Mouse (Mus musculus): Measurements from ENCODE around the gene Pde4b.

The Pde4b gene

DNA sequence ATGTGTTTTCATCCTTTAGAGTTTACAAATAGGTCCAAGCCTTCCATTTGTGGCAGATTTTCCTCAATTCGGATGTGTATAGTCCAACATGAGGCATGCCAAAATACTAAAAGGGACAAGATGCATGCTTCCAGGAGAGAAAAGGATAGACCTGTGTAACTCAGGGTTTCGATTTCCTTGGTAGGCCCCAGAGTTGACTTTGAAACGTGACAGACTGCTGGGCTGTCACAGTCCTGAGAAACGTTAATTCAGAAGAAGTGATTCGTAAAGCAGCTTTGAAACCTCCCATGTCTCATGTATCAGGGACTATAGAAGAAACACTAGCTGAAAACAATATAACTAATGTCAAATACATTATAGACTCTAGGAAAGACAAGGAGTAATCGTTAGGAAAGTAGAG, 495.6 kb downstream of the Pde4b start:
- DNase-seq = no peak

DNA sequence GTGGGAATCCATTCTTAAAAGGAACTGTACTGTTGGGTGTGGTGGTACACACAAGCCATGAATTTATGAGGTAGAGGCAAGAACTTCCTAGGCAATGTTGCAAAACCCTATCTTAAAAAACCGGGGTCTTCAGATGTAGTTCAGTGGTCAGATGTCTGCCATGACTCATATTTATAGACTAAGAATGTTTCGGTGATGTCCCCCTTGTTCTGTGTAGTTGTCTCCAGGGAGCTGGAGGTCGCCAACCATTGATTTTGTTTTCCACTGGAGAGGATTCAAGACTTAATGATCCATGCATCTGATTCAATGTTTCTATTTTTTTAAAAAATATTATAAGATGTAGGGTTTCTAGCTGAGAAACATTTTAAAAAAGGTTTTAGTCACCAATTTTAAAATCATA, 496.1 kb downstream of the Pde4b start:
- DNase-seq = no peak

GRCm38 (mm10) chr4:102584601-102585265, 497.4 kb downstream of the Pde4b start:
- DNase-seq = peak; percentile 84 to 92

DNA sequence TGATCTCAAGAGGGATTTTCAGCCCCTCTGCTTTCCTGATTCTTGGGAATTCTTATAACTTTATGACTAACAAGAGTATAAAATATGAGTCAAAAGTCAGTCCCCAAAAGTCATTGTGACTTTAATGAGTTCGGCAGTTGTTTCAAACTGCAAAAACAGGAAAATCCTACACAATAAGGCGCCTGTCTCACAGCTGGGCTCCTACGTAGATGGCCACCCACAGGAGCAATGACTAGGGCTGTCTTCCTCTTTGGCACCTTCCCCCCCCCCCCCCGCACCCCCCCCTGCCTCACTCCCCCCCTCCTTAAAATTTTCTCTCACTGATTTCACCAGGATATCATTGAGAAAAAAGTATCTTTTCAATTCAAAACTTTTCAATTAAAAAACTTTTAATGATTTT, 498.2 kb downstream of the Pde4b start:
- no peak for DNase-seq

DNA sequence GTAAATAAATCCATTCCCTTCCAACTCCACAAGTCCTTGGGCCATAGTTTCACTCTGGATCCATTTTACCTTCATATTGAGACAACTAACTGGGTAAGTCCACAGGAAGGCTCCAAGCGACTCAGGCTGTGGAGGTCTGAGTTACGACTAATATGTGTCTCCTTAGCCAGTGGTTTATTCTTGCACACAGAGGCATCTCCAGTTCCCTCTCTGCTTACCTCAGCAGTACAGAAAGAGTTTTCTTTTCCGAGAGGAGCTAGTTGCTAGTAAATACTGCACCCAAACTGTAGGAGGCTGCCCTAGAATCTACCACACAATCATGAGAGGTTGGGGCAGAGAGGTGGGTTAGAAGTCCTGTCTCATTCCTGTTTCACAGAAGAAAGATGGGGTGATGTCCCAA, 499.4 kb downstream of the Pde4b start:
- no peak for DNase-seq

DNA sequence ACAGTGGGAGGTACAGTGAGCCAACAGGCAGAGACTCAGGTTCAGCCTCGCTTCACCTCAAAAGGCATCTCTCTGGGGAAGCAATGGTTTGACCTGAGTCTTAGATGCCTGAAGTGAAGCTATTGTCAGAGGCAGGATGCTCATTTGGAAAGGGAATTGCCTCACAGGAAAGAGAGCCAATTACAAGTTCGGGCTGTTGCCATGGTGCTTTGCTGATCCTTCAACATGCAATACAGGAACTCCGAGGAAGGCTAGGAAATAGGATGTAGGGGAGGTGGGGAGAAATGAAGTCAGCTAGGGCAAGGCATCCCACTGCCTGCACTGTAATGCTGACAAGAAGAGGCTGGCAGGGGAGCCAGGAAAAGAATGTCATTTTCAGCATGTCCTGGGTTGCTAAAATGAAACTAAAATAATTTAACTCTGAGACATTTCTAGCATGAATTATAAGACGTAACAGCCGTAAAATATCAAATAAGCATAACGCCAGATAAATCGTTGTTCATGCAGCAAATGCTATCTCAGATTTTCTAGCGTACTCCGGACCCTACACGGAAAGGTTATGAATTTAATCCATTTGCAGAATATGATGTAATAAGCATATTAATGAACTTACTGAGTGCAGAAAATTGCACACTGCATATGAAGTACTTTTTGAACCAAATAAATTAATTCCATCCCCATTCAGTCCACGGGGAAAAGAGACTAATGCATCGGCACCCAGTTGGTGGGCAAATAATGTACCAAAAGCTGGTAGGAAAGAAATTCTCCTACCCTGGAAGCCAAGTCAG, 501.5 kb downstream of the Pde4b start:
- DNase-seq = peak; percentile 47 to 64

GRCm38 (mm10) chr4:102589537-102590031, 502.2 kb downstream of the Pde4b start:
- DNase-seq = peak; percentile 42 to 54

GRCm38 (mm10) chr4:102591798-102592197, 504.5 kb downstream of the Pde4b start:
- DNase-seq = no peak

DNA sequence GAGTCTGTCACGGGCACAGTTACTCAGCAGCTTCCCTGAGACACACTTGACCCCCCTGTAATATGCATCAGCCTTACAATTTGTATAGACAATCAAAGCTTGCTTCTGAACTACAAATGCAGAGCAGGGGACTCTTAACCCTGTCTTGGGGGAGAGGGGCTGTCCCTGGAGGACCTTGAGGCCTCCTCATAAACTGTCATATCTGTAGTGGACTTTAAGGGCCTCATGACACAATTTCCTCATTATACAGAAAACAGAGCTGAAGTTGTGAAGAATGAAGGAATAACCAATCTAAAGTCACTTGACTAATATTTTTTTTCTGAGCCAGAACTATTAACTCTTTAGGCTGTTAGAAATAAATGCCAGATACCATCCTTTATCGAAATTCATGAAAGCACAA, 505.2 kb downstream of the Pde4b start:
- DNase-seq = no peak

- no peak for DNase-seq
These were observed 506.3 kb downstream of the Pde4b start for GRCm38 (mm10) chr4:102593631-102594030.

GRCm38 (mm10) chr4:102594506-102594905, 507.2 kb downstream of the Pde4b start:
- no peak for DNase-seq

- DNase-seq = peak; percentile 28 to 65
These were observed 516.6 kb downstream of the Pde4b start for GRCm38 (mm10) chr4:102603968-102604367.

- no peak for DNase-seq
These were observed 517.9 kb downstream of the Pde4b start for GRCm38 (mm10) chr4:102605231-102605630.

DNA sequence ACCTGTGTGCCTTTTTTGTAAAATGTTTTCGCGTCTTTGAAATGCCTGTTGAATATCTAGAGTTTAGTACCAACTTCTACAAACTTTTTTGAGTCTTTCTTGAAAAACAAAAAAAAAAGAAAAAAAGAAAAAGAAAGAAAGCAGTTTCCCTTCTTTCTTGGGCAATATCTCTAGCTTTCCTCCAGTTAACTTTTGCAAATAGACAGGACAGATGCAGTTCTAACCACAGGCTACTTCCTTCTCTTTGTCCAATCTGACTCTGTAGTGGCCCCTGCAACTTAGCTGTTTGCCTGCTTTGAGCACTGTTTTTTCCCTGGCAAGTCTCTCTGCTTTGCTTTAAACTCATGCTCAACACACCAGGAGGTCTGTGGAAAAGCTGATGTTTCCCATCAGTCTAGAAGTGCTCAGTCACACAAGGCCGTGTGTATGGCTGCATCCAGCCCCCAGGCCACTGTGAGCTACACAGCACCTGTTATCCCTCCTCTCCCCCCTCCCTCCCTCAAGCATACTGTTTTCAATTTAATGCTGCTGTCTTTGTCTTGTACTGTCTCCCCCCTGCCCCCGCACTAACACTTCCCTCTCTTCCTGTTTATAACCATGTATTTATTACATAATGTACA, 518.5 kb downstream of the Pde4b start:
- DNase-seq = no peak

GRCm38 (mm10) chr4:102606825-102607224, 519.5 kb downstream of the Pde4b start:
- DNase-seq = no peak

DNA sequence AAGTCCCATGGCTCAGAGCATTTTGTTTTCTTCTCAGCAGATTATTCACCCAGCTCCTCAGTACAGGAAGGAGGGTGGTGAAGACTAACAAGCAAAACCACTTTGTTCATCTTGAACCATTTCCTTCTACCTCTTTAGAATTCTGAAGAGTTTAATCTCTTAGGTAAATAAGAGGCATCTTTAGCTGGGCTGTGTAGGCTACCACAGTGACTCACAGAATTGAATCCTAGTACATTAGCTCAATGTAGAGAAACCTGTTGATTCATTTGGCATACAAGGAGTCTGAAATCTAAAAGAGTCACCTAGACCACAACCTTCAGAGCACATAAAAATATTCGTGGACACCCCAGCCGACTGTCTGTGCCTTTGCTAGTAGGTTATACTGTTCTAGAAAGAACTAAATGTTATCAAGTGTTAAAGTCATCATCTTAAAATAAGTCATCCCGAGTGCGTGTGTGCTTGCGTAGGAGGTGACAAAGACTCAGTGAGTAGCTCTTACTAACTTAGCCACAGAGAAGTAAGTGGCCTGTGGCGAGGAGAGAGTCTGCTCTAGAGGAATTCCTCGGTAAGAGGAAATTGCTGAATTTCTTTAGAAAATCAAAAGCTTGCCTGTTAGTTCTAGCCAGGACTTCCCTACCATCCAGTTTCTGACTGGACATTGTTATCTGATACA, 520.5 kb downstream of the Pde4b start:
- no peak for DNase-seq

- DNase-seq = no peak
These were observed 525.3 kb downstream of the Pde4b start for GRCm38 (mm10) chr4:102612596-102612995.

DNA sequence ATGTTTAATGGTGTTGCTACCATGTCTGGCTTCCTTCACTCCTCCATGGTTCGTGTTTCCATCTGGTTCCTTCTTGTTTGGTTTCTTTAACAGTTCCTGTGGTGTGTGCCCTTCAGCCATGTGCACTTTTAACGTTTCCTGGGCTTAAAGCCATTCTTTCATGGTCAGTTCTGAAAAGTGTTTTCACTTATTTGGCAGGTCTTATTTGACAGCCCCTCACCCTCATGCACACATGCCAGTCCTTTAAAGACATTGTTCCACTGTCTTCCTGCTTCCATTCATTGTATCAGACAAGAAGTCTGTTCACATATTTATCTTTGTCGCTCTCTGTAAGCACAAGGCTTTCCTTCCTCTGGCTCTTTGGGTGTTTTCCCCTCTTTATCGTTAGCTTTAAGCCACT, 530.4 kb downstream of the Pde4b start:
- DNase-seq = no peak

GRCm38 (mm10) chr4:102618609-102619008, 531.3 kb downstream of the Pde4b start:
- DNase-seq = no peak

GRCm38 (mm10) chr4:102620179-102620910, 533.0 kb downstream of the Pde4b start:
- no peak for DNase-seq

DNA sequence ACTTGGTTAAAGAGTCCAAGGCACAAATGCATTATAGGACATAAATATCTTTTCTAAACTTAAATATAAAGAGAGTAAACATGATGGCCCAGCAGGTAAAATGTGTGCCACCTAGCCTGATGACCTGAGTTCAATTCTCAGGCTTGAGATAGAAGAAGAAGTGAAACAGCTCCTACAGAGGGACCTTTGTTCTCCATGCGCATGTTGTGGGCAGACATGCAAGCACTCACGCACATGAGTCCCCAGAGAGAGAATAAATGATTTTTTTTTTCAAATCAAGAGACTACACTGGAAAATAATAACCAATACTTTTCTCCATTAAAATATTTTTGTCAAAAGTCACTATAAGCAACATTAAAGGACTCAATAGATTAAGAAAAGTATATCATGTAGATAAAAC, 533.8 kb downstream of the Pde4b start:
- no peak for DNase-seq

DNA sequence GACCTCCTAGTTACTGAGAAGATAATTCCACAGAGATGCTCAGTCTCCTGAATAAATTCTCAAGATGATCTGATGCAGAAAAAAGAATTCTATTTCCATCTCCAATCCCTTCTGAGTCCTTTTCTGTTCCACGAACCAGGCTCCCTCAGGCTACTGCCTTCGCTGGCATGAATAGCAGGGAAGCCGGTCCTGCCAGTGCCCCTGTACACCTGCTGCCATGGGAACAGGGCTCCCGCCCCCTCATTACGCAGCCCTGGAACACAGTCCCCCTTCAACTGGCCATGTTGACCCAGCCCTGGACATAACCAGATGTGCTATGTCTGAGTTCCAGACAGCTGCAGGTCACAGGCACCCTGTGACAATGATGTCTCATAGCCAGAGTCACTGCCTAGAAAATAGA, 535.6 kb downstream of the Pde4b start:
- DNase-seq = peak in 1 of 2 experiments; percentile 56
